Mouse (Mus musculus) heart, adult 11 months (tissue): Measurements from ENCODE around the gene Aurkb.
"Not testable (repeated sequence)": the region's sequence is repeated elsewhere in the genome, so short reads cannot be mapped to it uniquely, and the experiment has no call there.

Source experiments
- DNase-seq: peaks from one replicate; pipeline ENCODE4 v3.0.0; 2022

Aurkb gene

GRCm38 (mm10) chr11:69045531-69046394 lies at the start of gene Aurkb:
TSS of gene Aurkb (plus strand) at chr11:69045647.
- DNase-seq, result peak; percentile 98

- no peak for DNase-seq
Measured at GRCm38 (mm10) chr11:68997080-68997479, 48.4 kb upstream of the Aurkb start.

- not testable (repeated sequence) for DNase-seq
Measured at GRCm38 (mm10) chr11:69002782-69003181, 42.7 kb upstream of the Aurkb start.

GRCm38 (mm10) chr11:69003592-69003991 lies 41.9 kb upstream of the Aurkb start:
- DNase-seq, result no peak

GRCm38 (mm10) chr11:69005193-69005592 lies 40.3 kb upstream of the Aurkb start:
- no peak for DNase-seq

- DNase-seq, result not testable (repeated sequence)
Measured at GRCm38 (mm10) chr11:69006575-69006974, 38.9 kb upstream of the Aurkb start.

GRCm38 (mm10) chr11:69008182-69009121 lies 37.0 kb upstream of the Aurkb start, which contains the start of gene Pfas:
TSS of gene Pfas (minus strand) at chr11:69008460.
- peak; percentile 98 for DNase-seq

- DNase-seq, result no peak
Measured at GRCm38 (mm10) chr11:69009508-69009907, 35.9 kb upstream of the Aurkb start.

- DNase-seq, result no peak
Measured at GRCm38 (mm10) chr11:69010400-69011323, 34.8 kb upstream of the Aurkb start.

GRCm38 (mm10) chr11:69011445-69011844 lies 34.0 kb upstream of the Aurkb start:
- DNase-seq, result not testable (repeated sequence)

GRCm38 (mm10) chr11:69012071-69012601 lies 33.3 kb upstream of the Aurkb start:
- peak; percentile 99 for DNase-seq

- DNase-seq, result peak; percentile 99
Measured at GRCm38 (mm10) chr11:69015644-69016441, 29.6 kb upstream of the Aurkb start, which contains the start of gene Ctc1. TSS of gene Ctc1 (plus strand) at chr11:69015911.

- DNase-seq, result no peak
Measured at GRCm38 (mm10) chr11:69016755-69017154, 28.7 kb upstream of the Aurkb start.

GRCm38 (mm10) chr11:69020691-69021090 lies 24.8 kb upstream of the Aurkb start:
- DNase-seq, result no peak

GRCm38 (mm10) chr11:69026562-69026961 lies 18.9 kb upstream of the Aurkb start:
- DNase-seq, result no peak

- no peak for DNase-seq
Measured at GRCm38 (mm10) chr11:69028805-69029204, 16.6 kb upstream of the Aurkb start.

GRCm38 (mm10) chr11:69033552-69033951 lies 11.9 kb upstream of the Aurkb start:
- peak; percentile 94 for DNase-seq

GRCm38 (mm10) chr11:69034585-69034984 lies 10.9 kb upstream of the Aurkb start:
- no peak for DNase-seq

GRCm38 (mm10) chr11:69035411-69035810 lies 10.0 kb upstream of the Aurkb start:
- peak; percentile 94 for DNase-seq

GRCm38 (mm10) chr11:69035849-69036248 lies 9.6 kb upstream of the Aurkb start:
- peak; percentile 99 for DNase-seq
